Mouse (Mus musculus) kidney, embryonic 16.5 days (tissue): ENCODE results near the gene Pdpk1. TPM values are rescaled to one million over a fixed set of nuclear protein-coding genes. Genes with fewer than 3 reads are reported as not detected.

ENCODE experiments used
- ATAC-seq: fragments of 200-750 bp; cut with Nextera tagmentation; 2 replicates; pipeline ENCODE4 v1.8.0; 2017; ENCODE audit warnings: moderate TSS enrichment; ENCODE audit not compliant: low FRiP score, low TSS enrichment
- H3K27ac ChIP-seq: fragments of 300-500 bp; sonication (generic); 2 replicates; pipeline ENCODE4 v1.5.1; 2014; ENCODE audit warnings: low read length
- H3K27me3 ChIP-seq: fragments of 300-500 bp; sonication (generic); 2 replicates; pipeline ENCODE4 v1.6.1; 2014; ENCODE audit warnings: low read length, control low read depth, mixed read lengths; ENCODE audit not compliant: insufficient read depth
- H3K36me3 ChIP-seq: fragments of 300-500 bp; sonication (generic); 2 replicates; pipeline ENCODE4 v1.6.1; 2014; ENCODE audit warnings: low read length, control low read depth, mixed read lengths; ENCODE audit not compliant: insufficient read depth
- H3K4me1 ChIP-seq: fragments of 300-500 bp; sonication (generic); 2 replicates; pipeline ENCODE4 v1.6.1; 2014; ENCODE audit warnings: low read length, control low read depth, mixed read lengths; ENCODE audit not compliant: insufficient read depth
- H3K4me2 ChIP-seq: fragments of 300-500 bp; sonication (generic); replicated peaks from 2 replicates; pipeline ENCODE4 v1.6.1; 2014; ENCODE audit warnings: low read depth, low read length
- H3K4me3 ChIP-seq: fragments of 300-500 bp; sonication (generic); 2 replicates; pipeline ENCODE4 v1.5.1; 2014; ENCODE audit warnings: mild to moderate bottlenecking, low read length
- H3K9ac ChIP-seq: fragments of 300-500 bp; sonication (generic); replicated peaks from 2 replicates; pipeline ENCODE4 v1.6.1; 2014; ENCODE audit warnings: low read length
- H3K9me3 ChIP-seq: fragments of 300-500 bp; sonication (generic); 2 replicates; pipeline ENCODE4 v1.6.1; 2016; ENCODE audit warnings: low read length, control low read depth
- WGBS: fragments of 180-500 bp; shearing (Covaris S2); extraction: QIAGEN DNeasy Blood & Tissue Kit; methylation state at CpG from one replicate; pipeline ENCODE4 v1.1.7; 2014; 5-methylcytosine and 5-hydroxymethylcytosine counted together
- polyA plus RNA-seq: library from polyadenylated mRNA; unstranded; fragments of >200 nt; fragmentation: Nextera tagmentation; extraction: Ambion mirVana; gene quantifications from 2 replicates; pipeline ENCODE4 v1.2.1, GENCODE M21; 2015

Pdpk1 gene
- 34.9 and 37.6 TPM in 2 replicates for polyA plus RNA-seq

- H3K36me3 ChIP-seq: no peaks in the 10 kb centered on the region
- H3K27me3 ChIP-seq: no peaks in the 10 kb centered on the region
- H3K9ac ChIP-seq: peak within 1 kb of the TSS; percentile 67
- WGBS: 80% methylated on average over 2 of the region's 2 CpGs
- no peaks in the 10 kb centered on the region for H3K9me3 ChIP-seq
- no peak within 1 kb of the TSS for H3K27ac ChIP-seq
- ATAC-seq: no peak
- H3K4me1 ChIP-seq: peaks cover 6% of the 10 kb centered on the region
- peak within 1 kb of the TSS; percentile 92 for H3K4me2 ChIP-seq
- H3K4me3 ChIP-seq: peak within 1 kb of the TSS; percentile 53
These were observed at the start of gene Pdpk1 for GRCm38 (mm10) chr17:24150824-24151223. Pdpk1 (minus strand) TSS chr17:24150924.

- no peaks in the 10 kb centered on the region for H3K36me3 ChIP-seq
- H3K4me1 ChIP-seq: peaks cover 6% of the 10 kb centered on the region
- no peak overlapping the region for H3K4me2 ChIP-seq
- H3K4me3 ChIP-seq: no peak overlapping the region
- ATAC-seq: no peak
- H3K27me3 ChIP-seq: no peaks in the 10 kb centered on the region
- no peak overlapping the region for H3K9ac ChIP-seq
- WGBS: 60% methylated on average over 4 of the region's 4 CpGs
- H3K9me3 ChIP-seq: no peaks in the 10 kb centered on the region
- no peak overlapping the region for H3K27ac ChIP-seq
These were observed 49.0 kb upstream of the Pdpk1 start for GRCm38 (mm10) chr17:24199741-24200140.

DNA sequence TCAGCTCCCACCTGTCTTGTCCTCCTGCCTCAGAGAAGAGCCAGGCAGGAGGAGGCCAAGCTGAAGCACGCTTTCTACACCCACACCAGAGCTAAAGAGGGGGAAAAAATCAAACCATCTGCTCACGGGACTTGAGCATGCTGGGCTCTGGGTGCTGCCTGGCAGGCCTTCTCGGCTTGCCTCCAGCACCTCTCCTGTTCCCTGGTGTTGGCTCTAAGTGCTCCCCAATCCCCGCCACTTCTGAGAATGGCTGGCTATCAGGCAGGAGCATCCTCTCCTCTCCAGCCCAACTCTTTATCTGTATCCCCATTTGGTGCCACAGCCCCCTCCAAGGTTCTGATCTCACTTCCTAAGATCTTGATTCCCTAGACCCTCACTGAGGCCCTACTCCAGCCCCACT is 48.5 kb upstream of the Pdpk1 start:
- H3K4me2 ChIP-seq: no peak overlapping the region
- no peak for ATAC-seq
- peaks cover 2% of the 10 kb centered on the region for H3K4me1 ChIP-seq
- H3K27ac ChIP-seq: no peak overlapping the region
- WGBS: 95% methylated on average over 4 of the region's 4 CpGs
- no peaks in the 10 kb centered on the region for H3K27me3 ChIP-seq
- H3K4me3 ChIP-seq: no peak overlapping the region
- H3K9me3 ChIP-seq: no peaks in the 10 kb centered on the region
- H3K9ac ChIP-seq: no peak overlapping the region
- H3K36me3 ChIP-seq: no peaks in the 10 kb centered on the region

- 77% methylated on average over 15 of the region's 15 CpGs for WGBS
- no peak overlapping the region for H3K4me3 ChIP-seq
- no peak overlapping the region for H3K27ac ChIP-seq
- no peak overlapping the region for H3K4me2 ChIP-seq
- no peaks in the 10 kb centered on the region; the same call in 1 of the 2 replicates for H3K4me1 ChIP-seq
- no peaks in the 10 kb centered on the region for H3K27me3 ChIP-seq
- no peak for ATAC-seq
- H3K9ac ChIP-seq: no peak overlapping the region
- H3K9me3 ChIP-seq: no peaks in the 10 kb centered on the region
- H3K36me3 ChIP-seq: no peaks in the 10 kb centered on the region
These were observed 46.5 kb upstream of the Pdpk1 start for GRCm38 (mm10) chr17:24197032-24197824.

GRCm38 (mm10) chr17:24195349-24195748 is 44.6 kb upstream of the Pdpk1 start:
- Histone ChIP-seq H3K4me2 (no peak overlapping the region), H3K9me3 (no peaks in the 10 kb centered on the region), H3K36me3 (no peaks in the 10 kb centered on the region), H3K27ac (no peak overlapping the region), H3K4me1 (no peaks in the 10 kb centered on the region; the same call in 1 of the 2 replicates), H3K4me3 (no peak overlapping the region), H3K27me3 (no peaks in the 10 kb centered on the region), H3K9ac (no peak overlapping the region)
- ATAC-seq: no peak
- 80% methylated on average over 2 of the region's 2 CpGs for WGBS

DNA sequence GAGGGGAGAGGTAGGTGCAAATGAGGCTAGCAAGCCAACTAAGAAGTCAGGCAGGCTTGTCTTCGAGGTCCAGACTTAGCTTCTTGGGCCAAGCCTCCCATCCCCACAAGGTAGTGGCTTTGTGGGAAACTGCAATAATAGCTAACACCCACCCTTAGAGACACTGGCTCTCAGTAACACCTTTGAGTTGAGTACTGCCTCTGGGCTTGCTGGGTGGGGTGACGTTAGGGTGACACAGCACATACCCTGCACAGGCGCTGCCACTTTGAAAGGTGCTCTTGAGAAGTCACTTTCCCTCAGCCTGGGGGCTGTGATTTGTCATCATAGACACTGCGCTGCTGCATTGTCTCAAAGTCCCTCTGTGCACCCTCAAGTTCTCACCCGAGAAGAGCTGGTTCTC is 43.0 kb upstream of the Pdpk1 start:
- Histone ChIP-seq H3K4me3 (no peak overlapping the region), H3K36me3 (no peaks in the 10 kb centered on the region), H3K27me3 (no peaks in the 10 kb centered on the region), H3K4me2 (no peak overlapping the region), H3K9me3 (no peaks in the 10 kb centered on the region), H3K4me1 (no peaks in the 10 kb centered on the region), H3K9ac (no peak overlapping the region), H3K27ac (no peak overlapping the region)
- ATAC-seq: no peak
- 85% methylated on average over 5 of the region's 5 CpGs for WGBS

- H3K4me3 ChIP-seq: no peak overlapping the region
- H3K27me3 ChIP-seq: no peaks in the 10 kb centered on the region
- H3K9me3 ChIP-seq: no peaks in the 10 kb centered on the region
- no peak overlapping the region for H3K4me2 ChIP-seq
- no peak overlapping the region for H3K27ac ChIP-seq
- ATAC-seq: no peak
- WGBS: 92% methylated on average over 8 of the region's 8 CpGs
- no peaks in the 10 kb centered on the region for H3K36me3 ChIP-seq
- H3K9ac ChIP-seq: no peak overlapping the region
- H3K4me1 ChIP-seq: no peaks in the 10 kb centered on the region
These were observed 42.5 kb upstream of the Pdpk1 start for GRCm38 (mm10) chr17:24193268-24193667.

GRCm38 (mm10) chr17:24192848-24193247 is 42.1 kb upstream of the Pdpk1 start:
- Histone ChIP-seq H3K27me3 (no peaks in the 10 kb centered on the region), H3K27ac (no peak overlapping the region), H3K4me1 (no peaks in the 10 kb centered on the region), H3K9me3 (no peaks in the 10 kb centered on the region), H3K4me3 (no peak overlapping the region), H3K9ac (no peak overlapping the region), H3K4me2 (no peak overlapping the region), H3K36me3 (no peaks in the 10 kb centered on the region)
- 60% methylated on average over 8 of the region's 8 CpGs for WGBS
- ATAC-seq: no peak

DNA sequence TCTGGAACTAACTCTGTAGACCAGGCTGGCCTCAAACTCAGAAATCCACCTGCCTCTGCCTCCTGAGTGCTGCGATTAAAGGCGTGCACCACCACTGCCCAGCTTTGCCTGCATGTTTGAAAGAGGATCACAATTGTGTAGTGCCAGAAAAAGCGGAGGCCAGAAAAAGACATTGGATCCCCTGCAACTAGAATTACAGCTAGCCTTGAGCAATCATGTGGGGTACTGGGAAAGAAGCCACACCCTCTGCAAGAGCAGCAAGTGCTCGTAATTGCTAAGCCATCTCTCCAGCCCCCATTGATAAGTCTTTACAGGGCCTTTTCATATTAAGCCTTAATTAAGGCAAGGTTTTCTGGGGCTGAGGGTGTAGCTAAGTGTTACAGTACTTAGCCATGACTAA is 40.8 kb upstream of the Pdpk1 start:
- Histone ChIP-seq H3K9me3 (no peaks in the 10 kb centered on the region), H3K27ac (no peak overlapping the region), H3K36me3 (no peaks in the 10 kb centered on the region), H3K4me1 (no peaks in the 10 kb centered on the region), H3K4me2 (no peak overlapping the region), H3K27me3 (no peaks in the 10 kb centered on the region), H3K9ac (no peak overlapping the region), H3K4me3 (no peak overlapping the region)
- no peak for ATAC-seq
- 64% methylated on average over 4 of the region's 4 CpGs for WGBS

DNA sequence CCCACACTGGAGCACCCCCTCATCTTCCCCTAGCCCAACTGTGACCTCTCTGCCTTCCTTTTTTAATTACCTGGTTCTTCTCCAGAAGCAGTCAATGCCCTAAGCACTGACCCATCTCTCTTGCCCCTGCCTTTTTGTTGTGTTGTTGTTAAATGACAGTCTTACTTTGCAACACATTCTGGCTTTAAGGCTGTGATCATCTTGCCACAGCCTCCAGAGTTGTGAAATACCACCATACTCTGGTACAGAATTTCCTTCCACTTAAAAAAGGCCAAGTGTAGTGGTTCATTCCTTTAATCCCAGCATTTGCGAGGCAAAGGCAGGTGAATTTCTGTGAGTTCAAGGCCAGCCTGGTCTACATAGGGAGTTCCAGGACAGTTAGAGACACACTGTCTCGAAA is 40.2 kb upstream of the Pdpk1 start:
- Histone ChIP-seq H3K36me3 (no peaks in the 10 kb centered on the region), H3K4me2 (no peak overlapping the region), H3K4me1 (no peaks in the 10 kb centered on the region), H3K4me3 (no peak overlapping the region), H3K9me3 (no peaks in the 10 kb centered on the region), H3K27me3 (no peaks in the 10 kb centered on the region), H3K9ac (no peak overlapping the region), H3K27ac (no peak overlapping the region)
- no peak for ATAC-seq
- 90% methylated on average over 2 of the region's 2 CpGs for WGBS
